ENCODE assay signal across 25 mouse cellular contexts in the genomic region with DNA sequence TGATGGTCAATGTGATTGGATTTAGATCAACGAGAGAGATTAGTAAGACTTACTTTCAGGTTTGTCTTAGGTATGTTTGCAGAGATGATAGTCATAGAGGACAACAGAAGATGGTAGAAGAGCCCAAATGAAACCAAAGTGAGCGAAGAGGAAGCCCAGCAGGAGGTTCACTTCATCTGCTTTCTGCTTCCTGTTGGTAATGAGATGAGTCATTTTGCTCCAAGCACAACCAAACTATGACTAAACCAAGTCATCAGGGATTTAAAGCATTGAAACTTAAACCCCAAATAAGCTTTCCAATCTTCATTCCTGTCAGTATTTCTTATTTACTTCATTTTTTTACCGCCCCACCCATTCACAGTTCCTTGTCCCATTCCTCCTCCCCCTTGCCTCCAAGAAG. TPM values are rescaled to one million over a fixed set of nuclear protein-coding genes. Genes with fewer than 3 reads are reported as not detected.
DNase-seq lines count a peak whose midpoint lies in the region; ATAC-seq and TF ChIP-seq lines count a peak whose summit lies in the region.
"Had no signal": no experiment of that assay in that cellular context is flagged by ENCODE, and none has a peak within 500 bp of the region (broad histone marks: within the 10 kb centered on the region; RNA-seq: fewer than 3 reads in every experiment).

No protein-coding gene starts in this region.

- no peak overlapping the region for H3K9ac ChIP-seq in MEL (ENCODE audit: control insufficient read depth, low read depth, low read length, poor library complexity, severe bottlenecking)
- no peak overlapping the region for H3K9ac ChIP-seq in hindbrain, embryonic 12.5 days
- H3K9ac ChIP-seq: embryonic facial prominence, embryonic 12.5 days; embryonic facial prominence, embryonic 15.5 days; forebrain, postnatal 0 days; hindbrain, embryonic 13.5 days; intestine, embryonic 15.5 days had no signal

- no peaks in the 10 kb centered on the region for H3K4me1 ChIP-seq in MEL (ENCODE audit: control insufficient read depth in 1 of 2, insufficient read depth in 2 of 2, low read length in 2 of 2)
- no peaks in the 10 kb centered on the region for H3K4me1 ChIP-seq in hindbrain, embryonic 12.5 days
- H3K4me1 ChIP-seq: embryonic facial prominence, embryonic 12.5 days; embryonic facial prominence, embryonic 15.5 days; hindbrain, embryonic 13.5 days; intestine, embryonic 15.5 days had no signal

- no peak overlapping the region for H3K4me3 ChIP-seq in MEL (ENCODE audit: control insufficient read depth in 1 of 2, insufficient read depth in 1 of 2, low read depth in 2 of 2, low read length in 2 of 2)
- H3K4me3 ChIP-seq in hindbrain, embryonic 12.5 days: no peak overlapping the region
- H3K4me3 ChIP-seq: embryonic facial prominence, embryonic 12.5 days; embryonic facial prominence, embryonic 15.5 days; gastrocnemius, adult 2 months; hindbrain, embryonic 13.5 days; intestine, embryonic 15.5 days had no signal

- no peak for TF ChIP-seq EP300 in MEL (IDR thresholded peaks at IDR 0.05; ENCODE audit: low read depth in 1 of 2, low read length in 2 of 2)

- TF ChIP-seq POLR2A in MEL (IDR thresholded peaks at IDR 0.05; ENCODE audit: control insufficient read depth in 1 of 2, insufficient read depth in 1 of 2, low read depth in 1 of 2, low read length in 2 of 2, poor library complexity in 1 of 2): no peak

- no peaks in the 10 kb centered on the region for H3K36me3 ChIP-seq in MEL (ENCODE audit: control insufficient read depth in 1 of 2, insufficient read depth in 2 of 2, low read length in 2 of 2)
- no peaks in the 10 kb centered on the region for H3K36me3 ChIP-seq in hindbrain, embryonic 12.5 days
- H3K36me3 ChIP-seq: embryonic facial prominence, embryonic 12.5 days; embryonic facial prominence, embryonic 15.5 days; hindbrain, embryonic 13.5 days; intestine, embryonic 15.5 days had no signal

- WGBS in hindbrain, embryonic 12.5 days: 96% methylated on average over 3 of the region's 3 CpGs

- H3K4me2 ChIP-seq in hindbrain, embryonic 12.5 days (replicated peaks): no peak overlapping the region
- H3K4me2 ChIP-seq: embryonic facial prominence, embryonic 12.5 days; embryonic facial prominence, embryonic 15.5 days; heart, embryonic 11.5 days; hindbrain, embryonic 13.5 days; intestine, embryonic 15.5 days had no signal

- no peaks in the 10 kb centered on the region for H3K79me2 ChIP-seq in MEL (ENCODE audit: control insufficient read depth, insufficient read depth, low read length, poor library complexity)

- H3K9me3 ChIP-seq in MEL (replicated peaks; ENCODE audit: insufficient read depth, low read length): no peaks in the 10 kb centered on the region
- H3K9me3 ChIP-seq in hindbrain, embryonic 12.5 days (replicated peaks): no peaks in the 10 kb centered on the region
- H3K9me3 ChIP-seq: embryonic facial prominence, embryonic 12.5 days; embryonic facial prominence, embryonic 15.5 days; hindbrain, embryonic 13.5 days; intestine, embryonic 15.5 days had no signal

- ATAC-seq in megakaryocyte progenitor cell, adult 5-6 weeks (replicated peaks; ENCODE audit: poor library complexity): 0 out of 2 replicates have a peak, but pooled peaks have one; percentile 37
- no peak for ATAC-seq in hindbrain, embryonic 12.5 days (ENCODE audit: low FRiP score)
- ATAC-seq: forebrain, embryonic 14.5 days; forebrain, postnatal 0 days; hindbrain, embryonic 16.5 days; intestine, embryonic 15.5 days had no signal

- H3K27me3 ChIP-seq in MEL (ENCODE audit: control insufficient read depth in 1 of 2, insufficient read depth in 2 of 2, low read length in 2 of 2): no peaks in the 10 kb centered on the region
- H3K27me3 ChIP-seq in hindbrain, embryonic 12.5 days: no peaks in the 10 kb centered on the region
- H3K27me3 ChIP-seq: embryonic facial prominence, embryonic 12.5 days; embryonic facial prominence, embryonic 15.5 days; hindbrain, embryonic 13.5 days; intestine, embryonic 15.5 days had no signal

- TF ChIP-seq RAD21 in MEL (IDR thresholded peaks at IDR 0.05; ENCODE audit: low read depth, low read length): no peak

- DNase-seq in 416B (ENCODE audit: low read depth) (peak; percentile 1), MEL (ENCODE audit: low read depth, low spot score) (peak; percentile 21)
- peak; percentile 1 for DNase-seq in brain, adult 2 months (ENCODE audit: low read depth, low spot score)
- DNase-seq in ovary, postnatal 36 days (ENCODE audit: low spot score): no peak
- no peak for DNase-seq in spleen, adult 18-20 months
- DNase-seq: adrenal gland, adult 2 months; adrenal gland, postnatal 14 days; B cell, adult 2 months; cerebellum, adult 18-20 months; cerebellum, adult 9-10 months; cerebellum, postnatal 14 days; forebrain, postnatal 0 days; gastrocnemius, adult 2 months; gastrocnemius, postnatal 25 days; heart, adult 11 months; kidney, adult 11 months had no signal

- no peak for TF ChIP-seq CTCF in MEL (IDR thresholded peaks at IDR 0.05 in 2 of 3, conservative IDR thresholded peaks at IDR 0.05 in 1 of 3; ENCODE audit: control insufficient read depth in 1 of 3, insufficient read depth in 1 of 3, low read depth in 2 of 3, low read length in 3 of 3, poor library complexity in 1 of 3, severe bottlenecking in 1 of 3)

- no peak overlapping the region for H3K27ac ChIP-seq in MEL (ENCODE audit: control insufficient read depth, low read depth, low read length)
- no peak overlapping the region for H3K27ac ChIP-seq in hindbrain, embryonic 12.5 days
- H3K27ac ChIP-seq: embryonic facial prominence, embryonic 12.5 days; embryonic facial prominence, embryonic 15.5 days; gastrocnemius, adult 2 months; hindbrain, embryonic 13.5 days; intestine, embryonic 15.5 days had no signal

TF ChIP-seq in MEL, 35 proteins besides CTCF, POLR2A, EP300 and RAD21:
- TF ChIP-seq MAZ (IDR thresholded peaks at IDR 0.05; ENCODE audit: low read depth, low read length): no peak
- no peak for TF ChIP-seq MAX (IDR thresholded peaks at IDR 0.05; ENCODE audit: low read length)
- no peak for TF ChIP-seq SIN3A (IDR thresholded peaks at IDR 0.05; ENCODE audit: low read length)
- no peak for TF ChIP-seq MYC (IDR thresholded peaks at IDR 0.05; ENCODE audit: low read depth, low read length)
- TF ChIP-seq HCFC1 (IDR thresholded peaks at IDR 0.05; ENCODE audit: low read depth, low read length): no peak
- no peak for TF ChIP-seq GATA1 (IDR thresholded peaks at IDR 0.05; ENCODE audit: low read depth, low read length)
TF ChIP-seq in MEL: peak in this region for 0.

RNA-seq across cellular contexts. Expression of gene Tusc1, which starts 27.8 kb away (rescaled TPM):
- 3.4 and 4.8 TPM in 2 replicates for total RNA-seq in MEL (2012; rRNA removed)
- 1 to 10 TPM in 1 of 2 experiments, not detected in 1; 9.5 TPM for polyA plus RNA-seq in MEL (2012; ENCODE audit: insufficient read depth in 1 of 2, insufficient read length in 2 of 2, low read depth in 1 of 2, low replicate concordance in 2 of 2, missing spikeins in 1 of 2)
- total RNA-seq in megakaryocyte progenitor cell, adult 5-6 weeks (2015): 27.7 and 29.0 TPM in 2 replicates
- 2.4 and 6.0 TPM in 2 replicates for total RNA-seq in megakaryocyte progenitor cell, adult 5-6 weeks (2017)
- polyA plus RNA-seq in hindbrain, embryonic 12.5 days (2016; fragmentation: Nextera tagmentation; extraction: Ambion mirVana): 12.9 and 15.1 TPM in 2 replicates

Comparison
In these comparisons a context has a peak if more than half of its experiments do, and no peak if none do; other contexts are left out.
1. DNase-seq: peak in 416B (single experiment), MEL (single experiment) and brain, adult 2 months (single experiment); none in ovary, postnatal 36 days (single experiment) and spleen, adult 18-20 months (0 of 2).